Mouse (Mus musculus): Measurements from ENCODE around the gene Gm20605. TPM values are rescaled to one million over a fixed set of nuclear protein-coding genes. Genes with fewer than 3 reads are reported as not detected.

The Gm20605 gene
- total RNA-seq, 4 experiments from 2014 or later: 5.6 to 11.5 (median 8.8) TPM

GRCm38 (mm10) chr5:137686127-137686790, 57.3 kb downstream of the Gm20605 start:
- no peak for DNase-seq (ENCODE audit: low spot score in 2 of 2)

- DNase-seq (ENCODE audit: low spot score in 2 of 2): no peak
These were observed 61.0 kb downstream of the Gm20605 start for GRCm38 (mm10) chr5:137689974-137690373.

GRCm38 (mm10) chr5:137690531-137690930, 61.6 kb downstream of the Gm20605 start:
- no peak for DNase-seq (ENCODE audit: low spot score in 2 of 2)

- DNase-seq (ENCODE audit: low spot score in 2 of 2): no peak
These were observed 62.9 kb downstream of the Gm20605 start for GRCm38 (mm10) chr5:137691881-137692280.

Other genes starting within 250 kb of the Gm20605 start
- under 1 TPM; 0.20 to 0.53 (median 0.29) TPM for gene Zan, start 152.1 kb upstream of the Gm20605 start, total RNA-seq (2022)
- 10 to 100 TPM; 32.3 to 34.8 (median 32.8) TPM for gene Pop7, start 126.7 kb upstream of the Gm20605 start, total RNA-seq (2022)
- 10 to 100 TPM; 62.1 to 65.2 (median 63.5) TPM for gene Gigyf1, start 110.6 kb upstream of the Gm20605 start, total RNA-seq (2022)
- gene Epo, start 95.9 kb upstream of the Gm20605 start, total RNA-seq (2022): not detected
- gene Gnb2, start 95.7 kb upstream of the Gm20605 start, total RNA-seq (2022): 100 to 1,000 TPM; 654 to 672 (median 660) TPM
- gene Actl6b, start 75.7 kb upstream of the Gm20605 start, total RNA-seq (2022): 100 to 1,000 TPM; 111 to 119 (median 113) TPM
- 10 to 100 TPM; 10.7 to 16.2 (median 12.7) TPM for gene Tfr2, start 59.3 kb upstream of the Gm20605 start, total RNA-seq (2022)
- gene Mospd3, start 28.1 kb upstream of the Gm20605 start, total RNA-seq (2022): 10 to 100 TPM; 18.6 to 29.9 (median 21.4) TPM
- gene Pcolce, start 15.4 kb upstream of the Gm20605 start, total RNA-seq (2022): 10 to 100 TPM; 12.8 to 14.6 (median 13.8) TPM
- under 1 TPM; 0.16 to 0.28 (median 0.20) TPM for gene Fbxo24, start 173 bp upstream of the Gm20605 start, total RNA-seq (2022)
- gene Lrch4, start 54 bp upstream of the Gm20605 start, total RNA-seq (2022): 10 to 100 TPM in 3 of 4 experiments, 1 to 10 TPM in 1; 9.5 to 18.0 (median 16.0) TPM
- gene Sap25, start 12.2 kb downstream of the Gm20605 start, total RNA-seq (2022): 1 to 10 TPM in 3 of 4 experiments, under 1 TPM in 1; 0.91 to 5.9 (median 3.5) TPM
- gene Irs3, start 16.5 kb downstream of the Gm20605 start, total RNA-seq (2022): under 1 TPM in 2 of 4 experiments, not detected in 2; 0.18 to 0.26 TPM
- gene Agfg2, start 55.6 kb downstream of the Gm20605 start, total RNA-seq (2022): 10 to 100 TPM; 50.0 to 54.8 (median 51.4) TPM
- gene Nyap1, start 112.4 kb downstream of the Gm20605 start, total RNA-seq (2022): 10 to 100 TPM; 76.3 to 78.9 (median 77.7) TPM
- 100 to 1,000 TPM; 149 to 216 (median 162) TPM for gene Tsc22d4, start 116.6 kb downstream of the Gm20605 start, total RNA-seq (2022)
- gene Ppp1r35, start 149.7 kb downstream of the Gm20605 start, total RNA-seq (2022): 10 to 100 TPM; 14.5 to 20.2 (median 15.9) TPM
- 10 to 100 TPM; 42.8 to 57.8 (median 45.5) TPM for gene Mepce, start 158.5 kb downstream of the Gm20605 start, total RNA-seq (2022)
- 1 to 10 TPM; 5.9 to 8.7 (median 7.8) TPM for gene Zcwpw1, start 158.6 kb downstream of the Gm20605 start, total RNA-seq (2022)
- gene Pilra, start 207.1 kb downstream of the Gm20605 start, total RNA-seq (2022): 1 to 10 TPM in 3 of 4 experiments, under 1 TPM in 1; 0.91 to 2.6 (median 1.8) TPM
- gene Pilrb1, start 228.9 kb downstream of the Gm20605 start, total RNA-seq (2022): not detected
- not detected for gene Pilrb2, start 242.6 kb downstream of the Gm20605 start, total RNA-seq (2022)

All from left cerebral cortex, adult 8-10 months (tissue).